Mouse (Mus musculus) stomach, embryonic 14.5 days (tissue): ENCODE measurements around the gene Rab30. TPM values are rescaled to one million over a fixed set of nuclear protein-coding genes. Genes with fewer than 3 reads are reported as not detected.
A peak's percentile ranks its signal among the peaks of the same experiment; 100 is the strongest.

ENCODE experiments used
- ATAC-seq: fragments of 200-750 bp; cut with Nextera tagmentation; 2 replicates; pipeline ENCODE4 v1.8.0; 2017; ENCODE audit warnings: low read depth, moderate TSS enrichment; ENCODE audit not compliant: insufficient number of reproducible peaks, insufficient read depth, low FRiP score
- H3K27ac ChIP-seq: fragments of 300-500 bp; sonication (generic); 2 replicates; pipeline ENCODE4 v1.5.1; 2014; ENCODE audit warnings: mild to moderate bottlenecking, low read length, moderate library complexity, mixed read lengths
- H3K27me3 ChIP-seq: fragments of 300-500 bp; sonication (generic); 2 replicates; pipeline ENCODE4 v1.6.1; 2014; ENCODE audit warnings: low read length, control low read depth, mixed read lengths; ENCODE audit not compliant: control insufficient read depth, insufficient read depth
- H3K36me3 ChIP-seq: fragments of 300-500 bp; sonication (generic); 2 replicates; pipeline ENCODE4 v1.6.1; 2014; ENCODE audit warnings: mild to moderate bottlenecking, control low read depth, low read length, moderate library complexity, mixed read lengths; ENCODE audit not compliant: control insufficient read depth, insufficient read depth
- H3K4me1 ChIP-seq: fragments of 300-500 bp; sonication (generic); 2 replicates; pipeline ENCODE4 v1.6.1; 2014; ENCODE audit warnings: low read length, control low read depth, mixed read lengths; ENCODE audit not compliant: control insufficient read depth, insufficient read depth
- H3K4me2 ChIP-seq: fragments of 300-500 bp; sonication (generic); replicated peaks from 2 replicates; pipeline ENCODE4 v1.6.1; 2014; ENCODE audit warnings: low read depth, low read length, control low read depth
- H3K4me3 ChIP-seq: fragments of 300-500 bp; sonication (generic); 2 replicates; pipeline ENCODE4 v1.5.1; 2014; ENCODE audit warnings: low read depth, low read length, control low read depth
- H3K9ac ChIP-seq: fragments of 300-500 bp; sonication (generic); replicated peaks from 2 replicates; pipeline ENCODE4 v1.6.1; 2014; ENCODE audit warnings: low read depth, mild to moderate bottlenecking, control low read depth, low read length, moderate library complexity, mixed read lengths
- H3K9me3 ChIP-seq: fragments of 300-500 bp; sonication (generic); 2 replicates; pipeline ENCODE4 v1.6.1; 2016; ENCODE audit warnings: low read depth, low read length, control low read depth; ENCODE audit not compliant: control insufficient read depth
- WGBS: fragments of 180-500 bp; shearing (Covaris S2); extraction: QIAGEN DNeasy Blood & Tissue Kit; methylation state at CpG from one replicate; pipeline ENCODE4 v1.1.7; 2014; 5-methylcytosine and 5-hydroxymethylcytosine counted together
- polyA plus RNA-seq: library from polyadenylated mRNA; unstranded; fragments of >200 nt; fragmentation: Nextera tagmentation; extraction: Ambion mirVana; gene quantifications from 2 replicates; pipeline ENCODE4 v1.2.1, GENCODE M21; 2014

Gene Rab30
- polyA plus RNA-seq, 1 experiment from 2014 or later, result 31.8 TPM

DNA sequence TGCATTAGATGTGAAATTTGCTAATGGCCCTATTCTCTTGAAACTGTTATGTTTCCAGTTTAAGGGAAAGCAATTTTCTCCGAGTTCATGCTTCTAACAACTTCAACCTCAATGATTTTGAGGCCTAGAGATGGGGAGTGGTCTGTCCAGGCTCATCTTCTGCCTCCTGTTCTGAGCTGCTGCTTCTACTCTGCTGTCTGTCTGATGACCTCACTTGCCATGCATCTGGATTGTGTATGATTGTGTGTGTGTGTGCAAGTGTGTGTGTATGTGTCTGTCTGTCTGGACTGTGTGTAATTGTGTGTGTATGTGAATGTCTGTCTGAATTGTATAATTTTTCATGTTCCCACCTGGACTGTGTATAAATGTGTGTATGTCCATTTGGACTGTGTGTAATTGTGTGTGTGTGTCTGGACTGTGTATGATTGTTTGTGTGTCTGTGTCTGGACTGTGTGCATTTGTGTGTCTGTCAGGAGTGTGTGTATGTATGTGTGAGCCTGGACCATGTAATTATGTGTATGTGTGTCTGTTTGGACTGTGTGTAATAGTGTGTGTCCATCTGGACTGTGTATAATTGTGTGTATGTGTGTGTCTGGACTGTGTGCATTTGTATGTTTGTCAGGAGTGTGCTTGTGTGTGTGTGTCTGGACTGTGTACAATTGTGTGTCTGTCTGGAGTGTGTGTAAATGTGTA is 81.2 kb downstream of the Rab30 start:
- Histone ChIP-seq H3K4me2 (0 out of 2 replicates have a peak overlapping the region, but pooled peaks have one; percentile 6), H3K27me3 (no peaks in the 10 kb centered on the region), H3K9ac (no peak overlapping the region)

GRCm38 (mm10) chr7:92826248-92826647 is 84.8 kb downstream of the Rab30 start:
- Histone ChIP-seq H3K4me3 (no peak overlapping the region), H3K36me3 (no peaks in the 10 kb centered on the region), H3K9ac (no peak overlapping the region), H3K4me2 (no peak overlapping the region), H3K4me1 (peaks cover 13% of the 10 kb centered on the region; the same call in 1 of the 2 replicates), H3K27ac (no peak overlapping the region), H3K27me3 (no peaks in the 10 kb centered on the region), H3K9me3 (no peaks in the 10 kb centered on the region)
- 70% methylated on average over 3 of the region's 3 CpGs for WGBS
- ATAC-seq, result no peak

More for the DNA sequence above, 81.2 kb downstream of the Rab30 start:
- ATAC-seq, result peak; percentile 76; the same call in 1 of the 2 replicates
- no peaks in the 10 kb centered on the region for H3K9me3 ChIP-seq
- 19% methylated on average over 1 of the region's 1 CpGs for WGBS
- peaks cover 20% of the 10 kb centered on the region; the same call in 1 of the 2 replicates for H3K4me1 ChIP-seq
- H3K36me3 ChIP-seq, result no peaks in the 10 kb centered on the region
- no peak overlapping the region for H3K4me3 ChIP-seq
- peak overlapping the region; percentile 78 for H3K27ac ChIP-seq

- no peak for ATAC-seq
- no peaks in the 10 kb centered on the region for H3K27me3 ChIP-seq
- no peak overlapping the region for H3K4me2 ChIP-seq
- no peaks in the 10 kb centered on the region for H3K36me3 ChIP-seq
- peaks cover 1% of the 10 kb centered on the region; the same call in 1 of the 2 replicates for H3K4me1 ChIP-seq
- H3K9ac ChIP-seq, result no peak overlapping the region
- H3K4me3 ChIP-seq, result no peak overlapping the region
- WGBS, result 53% methylated on average over 3 of the region's 3 CpGs
- no peaks in the 10 kb centered on the region for H3K9me3 ChIP-seq
- H3K27ac ChIP-seq, result no peak overlapping the region
Observed at GRCm38 (mm10) chr7:92827981-92828380, 86.6 kb downstream of the Rab30 start.

DNA sequence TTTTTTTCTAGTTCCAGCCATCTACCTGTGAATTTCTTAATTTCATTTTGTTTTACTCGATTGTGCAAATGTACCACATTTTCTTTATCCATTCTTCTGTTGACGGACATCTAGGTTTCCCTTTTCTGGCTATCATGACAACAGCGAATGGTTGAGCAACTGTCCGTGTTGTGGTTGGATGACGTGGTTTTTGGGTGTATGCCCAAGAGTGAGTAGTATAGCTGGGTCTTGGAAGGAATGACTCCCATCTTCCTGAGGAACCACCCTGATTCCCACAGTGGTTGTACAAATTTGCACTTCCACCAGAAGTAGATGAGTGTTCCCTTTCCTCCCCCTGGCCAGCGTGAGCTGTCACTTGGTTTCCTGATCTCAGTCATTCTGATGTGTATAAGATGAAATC is 91.0 kb downstream of the Rab30 start:
- no peak for ATAC-seq
- Histone ChIP-seq H3K9me3 (no peaks in the 10 kb centered on the region), H3K9ac (no peak overlapping the region), H3K4me2 (no peak overlapping the region), H3K27ac (no peak overlapping the region), H3K27me3 (no peaks in the 10 kb centered on the region), H3K4me3 (no peak overlapping the region), H3K36me3 (peaks cover 4% of the 10 kb centered on the region; the same call in 1 of the 2 replicates), H3K4me1 (no peaks in the 10 kb centered on the region)
- 90% methylated on average over 6 of the region's 6 CpGs for WGBS

- peaks cover 4% of the 10 kb centered on the region; the same call in 1 of the 2 replicates for H3K36me3 ChIP-seq
- no peaks in the 10 kb centered on the region for H3K4me1 ChIP-seq
- H3K27me3 ChIP-seq, result no peaks in the 10 kb centered on the region
- no peak overlapping the region for H3K27ac ChIP-seq
- no peak overlapping the region for H3K4me3 ChIP-seq
- no peak for ATAC-seq
- H3K9me3 ChIP-seq, result no peaks in the 10 kb centered on the region
- 84% methylated on average over 2 of the region's 2 CpGs for WGBS
- H3K9ac ChIP-seq, result no peak overlapping the region
- H3K4me2 ChIP-seq, result no peak overlapping the region
Observed at GRCm38 (mm10) chr7:92834391-92834790, 93.0 kb downstream of the Rab30 start.

DNA sequence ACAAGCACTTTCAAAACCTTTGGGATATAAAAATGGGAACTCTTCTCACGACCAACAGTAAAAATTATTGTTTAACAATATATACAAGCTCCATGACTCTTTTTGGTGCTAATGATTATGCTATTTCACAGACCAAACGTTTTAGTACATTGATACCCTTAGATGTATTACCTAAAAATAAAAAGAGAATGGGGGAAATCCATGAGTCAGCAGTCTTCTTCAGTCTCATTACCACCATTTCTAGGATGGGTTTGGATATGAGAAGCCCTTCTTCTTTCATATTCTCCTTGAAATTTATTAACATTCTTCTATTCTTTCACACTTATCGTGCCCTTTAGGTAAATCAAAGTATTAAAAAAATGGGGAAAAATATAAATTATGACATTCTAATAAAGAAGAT is 95.0 kb downstream of the Rab30 start:
- ATAC-seq, result no peak
- Histone ChIP-seq H3K9ac (no peak overlapping the region), H3K9me3 (no peaks in the 10 kb centered on the region), H3K27ac (no peak overlapping the region), H3K27me3 (no peaks in the 10 kb centered on the region), H3K36me3 (peaks cover 4% of the 10 kb centered on the region; the same call in 1 of the 2 replicates), H3K4me3 (no peak overlapping the region), H3K4me1 (no peaks in the 10 kb centered on the region), H3K4me2 (no peak overlapping the region)
- WGBS, result 86% methylated on average over 3 of the region's 3 CpGs

DNA sequence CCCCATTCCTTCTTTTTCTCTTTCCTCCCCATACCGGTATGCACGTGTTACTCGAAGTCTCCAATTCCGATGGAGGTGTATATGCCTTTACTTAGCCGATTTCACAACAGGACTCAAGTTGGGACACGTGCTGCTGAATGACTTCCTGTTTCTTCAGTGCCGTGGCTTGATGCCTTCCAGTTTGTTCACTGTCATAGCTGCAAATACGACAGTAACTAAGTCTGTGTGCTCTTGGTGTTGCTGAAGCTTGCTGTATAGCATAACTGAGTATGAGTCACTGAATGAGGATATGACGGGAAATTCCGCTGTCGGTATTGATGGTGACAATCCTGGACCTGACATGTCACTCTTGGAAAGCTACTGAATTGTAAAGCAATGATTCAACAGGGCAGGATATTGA is 95.8 kb downstream of the Rab30 start:
- no peak for ATAC-seq
- WGBS, result 81% methylated on average over 11 of the region's 11 CpGs
- no peak overlapping the region for H3K4me2 ChIP-seq

DNA sequence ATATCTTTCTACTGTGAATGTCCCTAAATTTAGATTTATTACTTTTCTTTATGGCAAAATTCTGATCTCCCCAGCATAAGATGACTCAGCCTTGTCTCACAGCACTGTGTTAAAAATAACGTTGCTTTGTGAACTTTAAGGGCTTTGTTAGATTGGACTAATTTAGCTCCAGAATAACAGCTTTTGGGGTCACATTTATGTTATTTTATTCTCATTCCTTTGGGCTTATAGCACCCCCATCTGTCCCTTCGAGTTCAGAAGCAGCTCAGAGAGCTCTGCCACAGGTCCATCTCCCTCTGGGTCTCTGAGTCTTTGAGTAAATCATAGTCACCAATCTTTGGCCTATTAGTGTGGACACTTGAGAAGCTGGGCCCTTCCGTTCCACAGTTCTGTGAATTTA is 96.5 kb downstream of the Rab30 start:
- Histone ChIP-seq H3K4me2 (no peak overlapping the region), H3K4me1 (no peaks in the 10 kb centered on the region), H3K9me3 (no peaks in the 10 kb centered on the region), H3K27ac (no peak overlapping the region), H3K9ac (no peak overlapping the region), H3K36me3 (peaks cover 4% of the 10 kb centered on the region; the same call in 1 of the 2 replicates), H3K4me3 (no peak overlapping the region), H3K27me3 (no peaks in the 10 kb centered on the region)
- ATAC-seq, result no peak
- WGBS, result 65% methylated on average over 3 of the region's 3 CpGs

More for the DNA sequence above, 95.8 kb downstream of the Rab30 start:
- no peak overlapping the region for H3K27ac ChIP-seq
- peaks cover 4% of the 10 kb centered on the region; the same call in 1 of the 2 replicates for H3K36me3 ChIP-seq
- H3K9ac ChIP-seq, result no peak overlapping the region
- no peaks in the 10 kb centered on the region for H3K27me3 ChIP-seq
- H3K4me3 ChIP-seq, result no peak overlapping the region
- H3K4me1 ChIP-seq, result no peaks in the 10 kb centered on the region
- no peaks in the 10 kb centered on the region for H3K9me3 ChIP-seq
